ENCODE assay signal across 23 mouse cellular contexts in the genomic region with DNA sequence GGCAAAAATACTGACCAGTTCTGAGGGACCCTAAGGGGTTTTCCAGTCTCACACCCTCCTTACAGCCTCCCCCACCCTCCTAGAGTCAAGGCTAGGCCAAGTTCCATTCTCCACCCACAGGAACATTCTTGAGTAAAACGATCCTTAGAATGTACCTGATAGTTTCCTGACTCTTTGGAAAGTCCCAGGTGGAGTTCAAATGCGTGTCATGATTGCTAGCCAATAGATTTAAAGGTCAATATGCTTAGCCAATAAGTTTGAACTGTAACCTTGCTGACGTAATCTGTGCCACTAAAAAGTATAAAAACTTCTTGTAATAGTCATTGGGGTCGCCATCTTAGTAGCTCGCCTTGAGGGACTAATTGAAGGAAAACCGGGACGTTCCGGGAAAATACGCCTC.
"Had no signal": no experiment of that assay in that cellular context is flagged by ENCODE, and none has a peak within 500 bp of the region (broad histone marks: within the 10 kb centered on the region; RNA-seq: fewer than 3 reads in every experiment).

No protein-coding gene starts in this region.

- H3K9me3 ChIP-seq: heart, embryonic 10.5 days; heart, embryonic 12.5 days; hindbrain, embryonic 10.5 days; hindbrain, embryonic 12.5 days; intestine, embryonic 15.5 days; limb, embryonic 13.5 days; limb, embryonic 15.5 days; liver, embryonic 12.5 days had no signal

- H3K27ac ChIP-seq: gastrocnemius, adult 2 months; heart, embryonic 10.5 days; hindbrain, embryonic 10.5 days; hindbrain, embryonic 12.5 days; hindbrain, embryonic 14.5 days; intestine, embryonic 15.5 days; limb, embryonic 13.5 days; limb, embryonic 15.5 days; liver, embryonic 12.5 days had no signal

- H3K4me3 ChIP-seq: gastrocnemius, adult 2 months; heart, embryonic 10.5 days; heart, embryonic 12.5 days; hindbrain, embryonic 10.5 days; hindbrain, embryonic 12.5 days; intestine, embryonic 15.5 days; limb, embryonic 13.5 days; limb, embryonic 15.5 days; liver, embryonic 12.5 days had no signal

- H3K4me1 ChIP-seq: heart, embryonic 10.5 days; heart, embryonic 12.5 days; hindbrain, embryonic 12.5 days; intestine, embryonic 15.5 days; limb, embryonic 13.5 days; limb, embryonic 15.5 days; liver, embryonic 12.5 days had no signal

- H3K27me3 ChIP-seq: heart, embryonic 12.5 days; hindbrain, embryonic 12.5 days; intestine, embryonic 15.5 days; limb, embryonic 13.5 days; limb, embryonic 15.5 days; liver, embryonic 12.5 days had no signal

- H3K9ac ChIP-seq: heart, embryonic 12.5 days; hindbrain, embryonic 12.5 days; hindbrain, embryonic 14.5 days; intestine, embryonic 15.5 days; limb, embryonic 13.5 days; limb, embryonic 15.5 days; liver, embryonic 12.5 days had no signal

- DNase-seq: gastrocnemius, adult 2 months; gastrocnemius, postnatal 10 days; gastrocnemius, postnatal 25 days; heart, adult 18-20 months; heart, postnatal 10 days; heart, postnatal 4 days; kidney, adult 18-20 months; kidney, adult 8-10 months; kidney, postnatal 10 days; kidney, postnatal 25 days; kidney, postnatal 4 days; layer of hippocampus, adult 9-11 months; layer of hippocampus, postnatal 36 days; left cerebral cortex, postnatal 4 days had no signal

- H3K36me3 ChIP-seq: heart, embryonic 10.5 days; heart, embryonic 12.5 days; hindbrain, embryonic 10.5 days; hindbrain, embryonic 12.5 days; intestine, embryonic 15.5 days; limb, embryonic 13.5 days; limb, embryonic 15.5 days; liver, embryonic 12.5 days had no signal
